Mouse (Mus musculus): Measurements from ENCODE around the gene Adcy2. TPM values are rescaled to one million over a fixed set of nuclear protein-coding genes. Genes with fewer than 3 reads are reported as not detected.

Adcy2 gene
- total and polyA plus RNA-seq, 2 experiments from 2014 or later, result 16.8 to 50.9 TPM

- no peak for DNase-seq (ENCODE audit: low spot score)
- no peak overlapping the region for H3K9ac ChIP-seq (replicated peaks; ENCODE audit: low read length, poor library complexity, severe bottlenecking)
- 51% methylated on average over 1 of the region's 1 CpGs for WGBS
Observed at GRCm38 (mm10) chr13:68867940-68868655, 131.2 kb downstream of the Adcy2 start.

GRCm38 (mm10) chr13:68860036-68860435 is 139.3 kb downstream of the Adcy2 start:
- no peaks in the 10 kb centered on the region for H3K27me3 ChIP-seq (ENCODE audit: insufficient read depth, low read length)
- no peak overlapping the region for H3K4me2 ChIP-seq (ENCODE audit: low read depth, low read length, poor library complexity, severe bottlenecking)
- no peak overlapping the region for H3K9ac ChIP-seq (replicated peaks; ENCODE audit: low read length, poor library complexity, severe bottlenecking)
- no peaks in the 10 kb centered on the region for H3K4me1 ChIP-seq (ENCODE audit: insufficient read depth, low read length)
- no peaks in the 10 kb centered on the region for H3K9me3 ChIP-seq (ENCODE audit: low read length)
- DNase-seq (ENCODE audit: low spot score) (peak; percentile 8), ATAC-seq (ENCODE audit: low FRiP score) (no peak)
- no peak overlapping the region for H3K27ac ChIP-seq (ENCODE audit: low read depth, low read length)
- WGBS, result 44% methylated on average over 4 of the region's 4 CpGs
- no peaks in the 10 kb centered on the region for H3K36me3 ChIP-seq (ENCODE audit: insufficient read depth, low read length)
- no peak for TF ChIP-seq CTCF (IDR thresholded peaks at IDR 0.05)
- H3K4me3 ChIP-seq (ENCODE audit: low read depth, low read length), result no peak overlapping the region

More at GRCm38 (mm10) chr13:68867940-68868655, 131.2 kb downstream of the Adcy2 start:
- no peak overlapping the region for H3K27ac ChIP-seq (ENCODE audit: low read depth, low read length)
- H3K27me3 ChIP-seq (ENCODE audit: insufficient read depth, low read length), result no peaks in the 10 kb centered on the region
- H3K9me3 ChIP-seq (ENCODE audit: low read length), result no peaks in the 10 kb centered on the region
- no peak overlapping the region for H3K4me3 ChIP-seq (ENCODE audit: low read depth, low read length)
- H3K36me3 ChIP-seq (ENCODE audit: insufficient read depth, low read length), result no peaks in the 10 kb centered on the region
- no peak for ATAC-seq (ENCODE audit: low FRiP score)
- TF ChIP-seq CTCF (IDR thresholded peaks at IDR 0.05), result no peak
- H3K4me2 ChIP-seq (ENCODE audit: low read depth, low read length, poor library complexity, severe bottlenecking), result no peak overlapping the region
- H3K4me1 ChIP-seq (ENCODE audit: insufficient read depth, low read length), result no peaks in the 10 kb centered on the region

- H3K4me1 ChIP-seq (ENCODE audit: insufficient read depth, low read length), result no peaks in the 10 kb centered on the region
- no peak overlapping the region for H3K27ac ChIP-seq (ENCODE audit: low read depth, low read length)
- H3K4me2 ChIP-seq (ENCODE audit: low read depth, low read length, poor library complexity, severe bottlenecking), result no peak overlapping the region
- H3K27me3 ChIP-seq (ENCODE audit: insufficient read depth, low read length), result no peaks in the 10 kb centered on the region
- no peaks in the 10 kb centered on the region for H3K9me3 ChIP-seq (ENCODE audit: low read length)
- DNase-seq (ENCODE audit: low spot score), result no peak
- no peak overlapping the region for H3K4me3 ChIP-seq (ENCODE audit: low read depth, low read length)
- 74% methylated on average over 3 of the region's 3 CpGs for WGBS
- no peak overlapping the region for H3K9ac ChIP-seq (replicated peaks; ENCODE audit: low read length, poor library complexity, severe bottlenecking)
- no peaks in the 10 kb centered on the region for H3K36me3 ChIP-seq (ENCODE audit: insufficient read depth, low read length)
- TF ChIP-seq CTCF (IDR thresholded peaks at IDR 0.05), result no peak
- ATAC-seq (ENCODE audit: low FRiP score), result no peak
Observed at GRCm38 (mm10) chr13:68848265-68848664, 151.1 kb downstream of the Adcy2 start.

DNA sequence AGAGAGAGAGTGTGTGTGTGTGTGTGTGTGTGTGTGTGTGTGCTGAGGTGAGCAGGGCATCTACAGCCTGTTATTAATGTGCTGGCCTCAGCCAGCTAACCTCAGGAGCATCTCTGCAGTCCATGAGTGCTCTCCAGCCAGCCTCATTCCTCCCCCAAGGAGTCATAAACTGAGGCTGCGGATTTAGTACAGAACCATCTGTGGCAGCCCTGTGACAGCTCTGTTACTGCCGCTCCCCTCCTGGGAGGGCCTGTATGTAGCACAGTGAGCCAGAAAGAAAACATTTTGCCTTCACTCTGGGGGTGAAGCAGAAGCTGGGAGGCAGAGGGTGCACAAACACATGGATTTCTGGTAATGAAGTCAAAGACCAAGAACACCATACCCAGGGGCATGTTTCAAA is 159.8 kb downstream of the Adcy2 start:
- Histone ChIP-seq H3K4me1 (ENCODE audit: insufficient read depth, low read length) (no peaks in the 10 kb centered on the region), H3K4me2 (ENCODE audit: low read depth, low read length, poor library complexity, severe bottlenecking) (no peak overlapping the region), H3K36me3 (ENCODE audit: insufficient read depth, low read length) (no peaks in the 10 kb centered on the region), H3K9me3 (ENCODE audit: low read length) (no peaks in the 10 kb centered on the region), H3K27ac (ENCODE audit: low read depth, low read length) (no peak overlapping the region), H3K9ac (replicated peaks; ENCODE audit: low read length, poor library complexity, severe bottlenecking) (no peak overlapping the region), H3K27me3 (ENCODE audit: insufficient read depth, low read length) (no peaks in the 10 kb centered on the region), H3K4me3 (ENCODE audit: low read depth, low read length) (no peak overlapping the region)
- peak; percentile 15 for DNase-seq (ENCODE audit: low spot score)
- no peak for TF ChIP-seq CTCF (IDR thresholded peaks at IDR 0.05)
- 46% methylated on average over 2 of the region's 2 CpGs for WGBS
- no peak for ATAC-seq (ENCODE audit: low FRiP score)

GRCm38 (mm10) chr13:68836183-68836582 is 163.2 kb downstream of the Adcy2 start:
- Histone ChIP-seq H3K9ac (replicated peaks; ENCODE audit: low read length, poor library complexity, severe bottlenecking) (no peak overlapping the region), H3K4me2 (ENCODE audit: low read depth, low read length, poor library complexity, severe bottlenecking) (no peak overlapping the region), H3K9me3 (ENCODE audit: low read length) (no peaks in the 10 kb centered on the region), H3K27me3 (ENCODE audit: insufficient read depth, low read length) (no peaks in the 10 kb centered on the region), H3K4me3 (ENCODE audit: low read depth, low read length) (no peak overlapping the region), H3K4me1 (ENCODE audit: insufficient read depth, low read length) (no peaks in the 10 kb centered on the region), H3K27ac (ENCODE audit: low read depth, low read length) (no peak overlapping the region), H3K36me3 (ENCODE audit: insufficient read depth, low read length) (no peaks in the 10 kb centered on the region)
- no peak for ATAC-seq (ENCODE audit: low FRiP score)
- no peak for TF ChIP-seq CTCF (IDR thresholded peaks at IDR 0.05)
- DNase-seq (ENCODE audit: low spot score), result no peak

GRCm38 (mm10) chr13:68835424-68836045 is 163.8 kb downstream of the Adcy2 start:
- DNase-seq (ENCODE audit: low spot score), result no peak
- no peaks in the 10 kb centered on the region for H3K4me1 ChIP-seq (ENCODE audit: insufficient read depth, low read length)
- no peak for TF ChIP-seq CTCF (IDR thresholded peaks at IDR 0.05)
- no peak overlapping the region for H3K4me2 ChIP-seq (ENCODE audit: low read depth, low read length, poor library complexity, severe bottlenecking)
- 72% methylated on average over 8 of the region's 8 CpGs for WGBS
- H3K36me3 ChIP-seq (ENCODE audit: insufficient read depth, low read length), result no peaks in the 10 kb centered on the region
- no peaks in the 10 kb centered on the region for H3K27me3 ChIP-seq (ENCODE audit: insufficient read depth, low read length)
- no peak overlapping the region for H3K4me3 ChIP-seq (ENCODE audit: low read depth, low read length)
- ATAC-seq (ENCODE audit: low FRiP score), result no peak
- H3K9ac ChIP-seq (replicated peaks; ENCODE audit: low read length, poor library complexity, severe bottlenecking), result no peak overlapping the region
- H3K9me3 ChIP-seq (ENCODE audit: low read length), result no peaks in the 10 kb centered on the region
- H3K27ac ChIP-seq (ENCODE audit: low read depth, low read length), result no peak overlapping the region
